Mouse (Mus musculus) midbrain, embryonic 16.5 days (tissue): ENCODE results near the gene Asb14. TPM values are rescaled to one million over a fixed set of nuclear protein-coding genes. Genes with fewer than 3 reads are reported as not detected.

ENCODE experiments used
- ATAC-seq: fragments of 200-750 bp; cut with Nextera tagmentation; 2 replicates; pipeline ENCODE4 v1.8.0; 2017; ENCODE audit warnings: moderate TSS enrichment
- H3K27ac ChIP-seq: fragments of 300-500 bp; sonication (generic); 2 replicates; pipeline ENCODE4 v1.5.1; 2014; ENCODE audit warnings: mild to moderate bottlenecking, low read length, mixed read lengths
- H3K27me3 ChIP-seq: fragments of 300-500 bp; sonication (generic); 2 replicates; pipeline ENCODE4 v1.6.1; 2014; ENCODE audit warnings: low read depth, low read length, mixed read lengths; ENCODE audit not compliant: control insufficient read depth, insufficient read depth
- H3K36me3 ChIP-seq: fragments of 300-500 bp; sonication (generic); 2 replicates; pipeline ENCODE4 v1.6.1; 2014; ENCODE audit warnings: mild to moderate bottlenecking, low read length, moderate library complexity, mixed read lengths; ENCODE audit not compliant: control insufficient read depth, insufficient read depth
- H3K4me1 ChIP-seq: fragments of 300-500 bp; sonication (generic); 2 replicates; pipeline ENCODE4 v1.6.1; 2014; ENCODE audit warnings: mild to moderate bottlenecking, low read length, mixed read lengths; ENCODE audit not compliant: control insufficient read depth, insufficient read depth
- H3K4me2 ChIP-seq: fragments of 300-500 bp; sonication (generic); 2 replicates; pipeline ENCODE4 v1.6.1; 2014; ENCODE audit warnings: mild to moderate bottlenecking, low read length, mixed read lengths
- H3K4me3 ChIP-seq: fragments of 300-500 bp; sonication (generic); 2 replicates; pipeline ENCODE4 v1.5.1; 2014; ENCODE audit warnings: low read depth, mild to moderate bottlenecking, low read length, moderate library complexity, mixed read lengths
- H3K9ac ChIP-seq: fragments of 300-500 bp; sonication (generic); 2 replicates; pipeline ENCODE4 v1.6.1; 2014; ENCODE audit warnings: low read depth, low read length, mixed read lengths
- H3K9me3 ChIP-seq: fragments of 300-500 bp; sonication (generic); replicated peaks from 2 replicates; pipeline ENCODE4 v1.6.1; 2014; ENCODE audit warnings: mild to moderate bottlenecking, low read length, mixed read lengths; ENCODE audit not compliant: control insufficient read depth, poor library complexity, severe bottlenecking
- WGBS: fragments of 180-500 bp; shearing (Covaris S2); extraction: QIAGEN DNeasy Blood & Tissue Kit; methylation state at CpG from one replicate; pipeline ENCODE4 v1.1.7; 2014; 5-methylcytosine and 5-hydroxymethylcytosine counted together
- polyA plus RNA-seq: library from polyadenylated mRNA; unstranded; fragments of >200 nt; fragmentation: Nextera tagmentation; extraction: Ambion mirVana; gene quantifications from 2 replicates; pipeline ENCODE4 v1.2.1, GENCODE M21; 2015

The Asb14 gene
- 0.16 TPM in 1 of 2 replicates, not detected in the other for polyA plus RNA-seq

GRCm38 (mm10) chr14:26894392-26894791, at the start of gene Asb14:
Gene Asb14, plus strand, starts transcription at chr14:26894557.
- Histone ChIP-seq H3K9me3 (no peaks in the 10 kb centered on the region), H3K36me3 (no peaks in the 10 kb centered on the region), H3K27ac (no peak within 1 kb of the TSS), H3K27me3 (no peaks in the 10 kb centered on the region), H3K4me1 (no peaks in the 10 kb centered on the region), H3K4me3 (no peak within 1 kb of the TSS), H3K4me2 (no peak within 1 kb of the TSS), H3K9ac (no peak within 1 kb of the TSS)
- 95% methylated on average over 4 of the region's 4 CpGs for WGBS
- ATAC-seq, result no peak

GRCm38 (mm10) chr14:26853053-26853452, 41.3 kb upstream of the Asb14 start:
- H3K9ac ChIP-seq, result no peak overlapping the region
- ATAC-seq, result no peak
- no peak overlapping the region for H3K27ac ChIP-seq
- WGBS, result 86% methylated on average over 8 of the region's 8 CpGs
- no peaks in the 10 kb centered on the region for H3K36me3 ChIP-seq
- no peaks in the 10 kb centered on the region for H3K9me3 ChIP-seq
- no peaks in the 10 kb centered on the region for H3K27me3 ChIP-seq
- no peak overlapping the region for H3K4me3 ChIP-seq
- H3K4me2 ChIP-seq, result no peak overlapping the region
- no peaks in the 10 kb centered on the region for H3K4me1 ChIP-seq

- Histone ChIP-seq H3K4me3 (no peak overlapping the region), H3K4me2 (no peak overlapping the region), H3K27ac (no peak overlapping the region), H3K27me3 (no peaks in the 10 kb centered on the region), H3K9ac (no peak overlapping the region), H3K9me3 (no peaks in the 10 kb centered on the region), H3K4me1 (no peaks in the 10 kb centered on the region), H3K36me3 (no peaks in the 10 kb centered on the region)
- WGBS, result 88% methylated on average over 2 of the region's 2 CpGs
- no peak for ATAC-seq
Observed at GRCm38 (mm10) chr14:26854066-26854465, 40.3 kb upstream of the Asb14 start.

GRCm38 (mm10) chr14:26858364-26858763, 36.0 kb upstream of the Asb14 start:
- Histone ChIP-seq H3K9me3 (no peaks in the 10 kb centered on the region), H3K4me1 (no peaks in the 10 kb centered on the region), H3K27me3 (no peaks in the 10 kb centered on the region), H3K4me3 (no peak overlapping the region), H3K9ac (no peak overlapping the region), H3K4me2 (no peak overlapping the region), H3K27ac (no peak overlapping the region), H3K36me3 (no peaks in the 10 kb centered on the region)
- no peak for ATAC-seq
- WGBS, result 81% methylated on average over 2 of the region's 2 CpGs

GRCm38 (mm10) chr14:26859024-26859423, 35.3 kb upstream of the Asb14 start:
- Histone ChIP-seq H3K27ac (no peak overlapping the region), H3K36me3 (no peaks in the 10 kb centered on the region), H3K27me3 (no peaks in the 10 kb centered on the region), H3K4me1 (no peaks in the 10 kb centered on the region), H3K4me3 (no peak overlapping the region), H3K9me3 (no peaks in the 10 kb centered on the region), H3K4me2 (no peak overlapping the region), H3K9ac (no peak overlapping the region)
- WGBS, result 91% methylated on average over 3 of the region's 3 CpGs
- no peak for ATAC-seq

- no peaks in the 10 kb centered on the region for H3K27me3 ChIP-seq
- H3K27ac ChIP-seq, result no peak overlapping the region
- H3K4me2 ChIP-seq, result no peak overlapping the region
- no peak for ATAC-seq
- 68% methylated on average over 9 of the region's 9 CpGs for WGBS
- no peaks in the 10 kb centered on the region for H3K36me3 ChIP-seq
- no peak overlapping the region for H3K4me3 ChIP-seq
- no peak overlapping the region for H3K9ac ChIP-seq
- H3K4me1 ChIP-seq, result no peaks in the 10 kb centered on the region
- H3K9me3 ChIP-seq, result no peaks in the 10 kb centered on the region
Observed at GRCm38 (mm10) chr14:26867356-26867755, 27.0 kb upstream of the Asb14 start.

- Histone ChIP-seq H3K4me1 (no peaks in the 10 kb centered on the region), H3K27ac (no peak overlapping the region)
- WGBS, result 89% methylated on average over 5 of the region's 5 CpGs
Observed at GRCm38 (mm10) chr14:26868299-26868698, 26.1 kb upstream of the Asb14 start.

GRCm38 (mm10) chr14:26878756-26879155, 15.6 kb upstream of the Asb14 start:
- Histone ChIP-seq H3K27ac (no peak overlapping the region), H3K4me1 (no peaks in the 10 kb centered on the region), H3K4me3 (no peak overlapping the region), H3K27me3 (no peaks in the 10 kb centered on the region), H3K9ac (no peak overlapping the region), H3K36me3 (no peaks in the 10 kb centered on the region), H3K4me2 (no peak overlapping the region), H3K9me3 (no peaks in the 10 kb centered on the region)
- no peak for ATAC-seq
- 77% methylated on average over 4 of the region's 4 CpGs for WGBS

More at GRCm38 (mm10) chr14:26868299-26868698, 26.1 kb upstream of the Asb14 start:
- H3K36me3 ChIP-seq, result no peaks in the 10 kb centered on the region
- no peak overlapping the region for H3K9ac ChIP-seq
- no peaks in the 10 kb centered on the region for H3K27me3 ChIP-seq
- no peak overlapping the region for H3K4me3 ChIP-seq
- no peak overlapping the region for H3K4me2 ChIP-seq
- H3K9me3 ChIP-seq, result no peaks in the 10 kb centered on the region
- no peak for ATAC-seq

- Histone ChIP-seq H3K4me2 (no peak overlapping the region), H3K4me1 (no peaks in the 10 kb centered on the region), H3K27me3 (no peaks in the 10 kb centered on the region), H3K9me3 (no peaks in the 10 kb centered on the region), H3K4me3 (no peak overlapping the region), H3K27ac (no peak overlapping the region), H3K9ac (no peak overlapping the region), H3K36me3 (no peaks in the 10 kb centered on the region)
- 69% methylated on average over 2 of the region's 2 CpGs for WGBS
- ATAC-seq, result no peak
Observed at GRCm38 (mm10) chr14:26879976-26880375, 14.4 kb upstream of the Asb14 start.
